ENCODE assay signal across 9 mouse cellular contexts in genomic region chr19:6349215-6349983, GRCm38 (mm10). TPM values are rescaled to one million over a fixed set of nuclear protein-coding genes. Genes with fewer than 3 reads are reported as not detected.
DNase-seq lines count a peak whose midpoint lies in the region; ATAC-seq and TF ChIP-seq lines count a peak whose summit lies in the region.
"Had no signal": no experiment of that assay in that cellular context is flagged by ENCODE, and none has a peak within 500 bp of the region (broad histone marks: within the 10 kb centered on the region; RNA-seq: fewer than 3 reads in every experiment).

No protein-coding gene starts in this region.

- peaks cover 6% of the 10 kb centered on the region; the same call in 1 of the 2 replicates for H3K4me1 ChIP-seq in forebrain, embryonic 12.5 days
- no peaks in the 10 kb centered on the region; the same call in 1 of the 2 replicates for H3K4me1 ChIP-seq in forebrain, embryonic 13.5 days
- H3K4me1 ChIP-seq in kidney, embryonic 16.5 days (ENCODE audit: insufficient read depth, low read length): peaks cover 19% of the 10 kb centered on the region
- peaks cover 7% of the 10 kb centered on the region for H3K4me1 ChIP-seq in stomach, embryonic 15.5 days

- 60% methylated on average over 14 of the region's 14 CpGs for WGBS in forebrain, embryonic 12.5 days
- WGBS in forebrain, embryonic 13.5 days: 58% methylated on average over 14 of the region's 14 CpGs
- WGBS in kidney, embryonic 16.5 days: 19% methylated on average over 14 of the region's 14 CpGs
- 27% methylated on average over 14 of the region's 14 CpGs for WGBS in stomach, embryonic 15.5 days

- no peak overlapping the region for H3K4me3 ChIP-seq in forebrain, embryonic 12.5 days (replicated peaks)
- H3K4me3 ChIP-seq in forebrain, embryonic 13.5 days: no peak overlapping the region
- H3K4me3 ChIP-seq in kidney, embryonic 16.5 days (ENCODE audit: low read length): no peak overlapping the region
- no peak overlapping the region for H3K4me3 ChIP-seq in stomach, embryonic 15.5 days (replicated peaks)
- no peak overlapping the region for H3K4me3 ChIP-seq in left cerebral cortex, adult 2 months

- no peaks in the 10 kb centered on the region for H3K9me3 ChIP-seq in forebrain, embryonic 12.5 days
- H3K9me3 ChIP-seq in forebrain, embryonic 13.5 days (replicated peaks): no peaks in the 10 kb centered on the region
- H3K9me3 ChIP-seq in kidney, embryonic 16.5 days (ENCODE audit: low read length): no peaks in the 10 kb centered on the region
- H3K9me3 ChIP-seq in stomach, embryonic 15.5 days: no peaks in the 10 kb centered on the region

- peak; percentile 43 for DNase-seq in thymus, postnatal 25 days
- no peak for DNase-seq in thymus, adult 18-20 months
- no peak for DNase-seq in left cerebral cortex, adult 2 months (ENCODE audit: extremely low spot score in 1 of 2, low spot score in 2 of 2)
- DNase-seq in layer of hippocampus, adult 11-12 months (ENCODE audit: low spot score): no peak
- DNase-seq: cerebellum, postnatal 10 days had no signal

- TF ChIP-seq CTCF in left cerebral cortex, adult 2 months (IDR thresholded peaks at IDR 0.05): no peak

- intact Hi-C loops in left cerebral cortex, adult 2 months (cut with DNase I): no loop called here

- H3K27ac ChIP-seq in forebrain, embryonic 12.5 days: 0 out of 2 replicates have a peak overlapping the region, but pooled peaks have one; percentile 31
- no peak overlapping the region for H3K27ac ChIP-seq in forebrain, embryonic 13.5 days
- H3K27ac ChIP-seq in kidney, embryonic 16.5 days (ENCODE audit: low read length): peak overlapping the region; percentile 72; the same call in 1 of the 2 replicates
- peak overlapping the region; percentile 57 for H3K27ac ChIP-seq in stomach, embryonic 15.5 days
- no peak overlapping the region for H3K27ac ChIP-seq in left cerebral cortex, adult 2 months

- H3K4me2 ChIP-seq in forebrain, embryonic 12.5 days: no peak overlapping the region
- no peak overlapping the region for H3K4me2 ChIP-seq in forebrain, embryonic 13.5 days
- no peak overlapping the region for H3K4me2 ChIP-seq in kidney, embryonic 16.5 days (replicated peaks; ENCODE audit: low read depth, low read length)
- H3K4me2 ChIP-seq in stomach, embryonic 15.5 days: no peak overlapping the region

- H3K36me3 ChIP-seq in forebrain, embryonic 12.5 days (replicated peaks): peaks cover 67% of the 10 kb centered on the region
- H3K36me3 ChIP-seq in forebrain, embryonic 13.5 days (ENCODE audit: poor library complexity, severe bottlenecking): peaks cover 72% of the 10 kb centered on the region
- H3K36me3 ChIP-seq in kidney, embryonic 16.5 days (ENCODE audit: insufficient read depth, low read length): peaks cover 27% of the 10 kb centered on the region
- peaks cover 12% of the 10 kb centered on the region; the same call in 1 of the 2 replicates for H3K36me3 ChIP-seq in stomach, embryonic 15.5 days

- ATAC-seq in forebrain, embryonic 12.5 days (ENCODE audit: low FRiP score): no peak
- no peak for ATAC-seq in forebrain, embryonic 13.5 days
- peak; percentile 53; the same call in 1 of the 2 replicates for ATAC-seq in kidney, embryonic 16.5 days (ENCODE audit: low FRiP score, low TSS enrichment)
- ATAC-seq in stomach, embryonic 15.5 days (ENCODE audit: insufficient read depth, low FRiP score, low read depth): no peak

- no peak overlapping the region for H3K9ac ChIP-seq in forebrain, embryonic 12.5 days
- no peak overlapping the region for H3K9ac ChIP-seq in forebrain, embryonic 13.5 days
- 0 out of 2 replicates have a peak overlapping the region, but pooled peaks have one; percentile 3 for H3K9ac ChIP-seq in kidney, embryonic 16.5 days (replicated peaks; ENCODE audit: low read length)
- H3K9ac ChIP-seq in stomach, embryonic 15.5 days: no peak overlapping the region

- no peaks in the 10 kb centered on the region for H3K27me3 ChIP-seq in forebrain, embryonic 12.5 days
- no peaks in the 10 kb centered on the region for H3K27me3 ChIP-seq in forebrain, embryonic 13.5 days
- no peaks in the 10 kb centered on the region for H3K27me3 ChIP-seq in kidney, embryonic 16.5 days (ENCODE audit: insufficient read depth, low read length)
- H3K27me3 ChIP-seq in stomach, embryonic 15.5 days (replicated peaks): no peaks in the 10 kb centered on the region

RNA-seq across cellular contexts. Expression of gene Map4k2, which starts 8.5 kb away (rescaled TPM):
- polyA plus RNA-seq in forebrain, embryonic 12.5 days (2016; fragmentation: Nextera tagmentation; extraction: Ambion mirVana): 14.4 and 15.1 TPM in 2 replicates
- polyA plus RNA-seq in forebrain, embryonic 13.5 days (2015; fragmentation: Nextera tagmentation; extraction: Ambion mirVana): 11.3 and 15.4 TPM in 2 replicates
- polyA plus RNA-seq in kidney, embryonic 16.5 days (2015; fragmentation: Nextera tagmentation; extraction: Ambion mirVana): 25.9 and 28.7 TPM in 2 replicates
- polyA plus RNA-seq in stomach, embryonic 15.5 days (2015; fragmentation: Nextera tagmentation; extraction: Ambion mirVana): 11.4 and 13.8 TPM in 2 replicates
- total RNA-seq in left cerebral cortex, adult 2 months (2021): 100 to 1,000 TPM in 1 of 2 experiments, 10 to 100 TPM in 1; 94.9 to 108 TPM

RNA-seq across cellular contexts. Expression of gene Sf1, which starts 14.1 kb away (rescaled TPM):
- polyA plus RNA-seq in forebrain, embryonic 12.5 days (2016; fragmentation: Nextera tagmentation; extraction: Ambion mirVana): 204 and 221 TPM in 2 replicates
- polyA plus RNA-seq in forebrain, embryonic 13.5 days (2015; fragmentation: Nextera tagmentation; extraction: Ambion mirVana): 134 and 139 TPM in 2 replicates
- 132 and 150 TPM in 2 replicates for polyA plus RNA-seq in kidney, embryonic 16.5 days (2015; fragmentation: Nextera tagmentation; extraction: Ambion mirVana)
- 104 and 127 TPM in 2 replicates for polyA plus RNA-seq in stomach, embryonic 15.5 days (2015; fragmentation: Nextera tagmentation; extraction: Ambion mirVana)
- 100 to 1,000 TPM; 208 to 212 TPM for total RNA-seq in left cerebral cortex, adult 2 months (2021)

RNA-seq across cellular contexts. Expression of gene Men1, which starts 14.6 kb away (rescaled TPM):
- 97.1 and 107 TPM in 2 replicates for polyA plus RNA-seq in forebrain, embryonic 12.5 days (2016; fragmentation: Nextera tagmentation; extraction: Ambion mirVana)
- 83.8 and 92.4 TPM in 2 replicates for polyA plus RNA-seq in forebrain, embryonic 13.5 days (2015; fragmentation: Nextera tagmentation; extraction: Ambion mirVana)
- 93.0 and 96.2 TPM in 2 replicates for polyA plus RNA-seq in kidney, embryonic 16.5 days (2015; fragmentation: Nextera tagmentation; extraction: Ambion mirVana)
- polyA plus RNA-seq in stomach, embryonic 15.5 days (2015; fragmentation: Nextera tagmentation; extraction: Ambion mirVana): 70.2 and 74.3 TPM in 2 replicates
- total RNA-seq in left cerebral cortex, adult 2 months (2021): 10 to 100 TPM; 64.7 to 72.5 TPM

RNA-seq across cellular contexts. Expression of gene Pygm, which starts 34.8 kb away (rescaled TPM):
- polyA plus RNA-seq in forebrain, embryonic 12.5 days (2016; fragmentation: Nextera tagmentation; extraction: Ambion mirVana): 0.78 and 1.5 TPM in 2 replicates
- polyA plus RNA-seq in forebrain, embryonic 13.5 days (2015; fragmentation: Nextera tagmentation; extraction: Ambion mirVana): 2.0 and 2.1 TPM in 2 replicates
- 36.2 and 38.3 TPM in 2 replicates for polyA plus RNA-seq in kidney, embryonic 16.5 days (2015; fragmentation: Nextera tagmentation; extraction: Ambion mirVana)
- polyA plus RNA-seq in stomach, embryonic 15.5 days (2015; fragmentation: Nextera tagmentation; extraction: Ambion mirVana): 10.3 and 12.8 TPM in 2 replicates
- 10 to 100 TPM; 28.4 to 32.7 TPM for total RNA-seq in left cerebral cortex, adult 2 months (2021)

RNA-seq across cellular contexts. Expression of gene Cdc42bpg, which starts 43.1 kb away (rescaled TPM):
- 0.36 and 0.38 TPM in 2 replicates for polyA plus RNA-seq in forebrain, embryonic 12.5 days (2016; fragmentation: Nextera tagmentation; extraction: Ambion mirVana)
- 0.22 and 0.39 TPM in 2 replicates for polyA plus RNA-seq in forebrain, embryonic 13.5 days (2015; fragmentation: Nextera tagmentation; extraction: Ambion mirVana)
- 0.80 and 1.5 TPM in 2 replicates for polyA plus RNA-seq in kidney, embryonic 16.5 days (2015; fragmentation: Nextera tagmentation; extraction: Ambion mirVana)
- 1.3 and 1.5 TPM in 2 replicates for polyA plus RNA-seq in stomach, embryonic 15.5 days (2015; fragmentation: Nextera tagmentation; extraction: Ambion mirVana)
- 1 to 10 TPM; 3.4 to 4.1 TPM for total RNA-seq in left cerebral cortex, adult 2 months (2021)

Comparison
In these comparisons a context has a peak if more than half of its experiments do, and no peak if none do; other contexts are left out.
1. H3K27ac ChIP-seq: peak in forebrain, embryonic 12.5 days (single experiment), kidney, embryonic 16.5 days (single experiment) and stomach, embryonic 15.5 days (single experiment); none in forebrain, embryonic 13.5 days (single experiment) and left cerebral cortex, adult 2 months (single experiment).